ENCODE assay signal across 28 mouse cellular contexts in genomic region chr17:84483673-84484320, GRCm38 (mm10). TPM values are rescaled to one million over a fixed set of nuclear protein-coding genes. Genes with fewer than 3 reads are reported as not detected.
DNase-seq lines count a peak whose midpoint lies in the region; ATAC-seq and TF ChIP-seq lines count a peak whose summit lies in the region.
"Had no signal": no experiment of that assay in that cellular context is flagged by ENCODE, and none has a peak within 500 bp of the region (broad histone marks: within the 10 kb centered on the region; RNA-seq: fewer than 3 reads in every experiment).

No protein-coding gene starts in this region.

- H3K4me3 ChIP-seq in heart, embryonic 12.5 days: no peak overlapping the region
- no peak overlapping the region for H3K4me3 ChIP-seq in limb, embryonic 13.5 days
- H3K4me3 ChIP-seq in limb, embryonic 10.5 days: no peak overlapping the region
- H3K4me3 ChIP-seq in intestine, embryonic 15.5 days (replicated peaks): no peak overlapping the region
- H3K4me3 ChIP-seq in limb, embryonic 14.5 days (replicated peaks; ENCODE audit: low read length): no peak overlapping the region
- H3K4me3 ChIP-seq in midbrain, embryonic 11.5 days (ENCODE audit: low read depth, low read length): no peak overlapping the region
- H3K4me3 ChIP-seq: embryonic facial prominence, embryonic 10.5 days; embryonic facial prominence, embryonic 15.5 days; heart, embryonic 15.5 days; hindbrain, embryonic 13.5 days; liver, embryonic 12.5 days; midbrain, embryonic 10.5 days had no signal

- H3K27ac ChIP-seq in heart, embryonic 12.5 days (ENCODE audit: poor library complexity, severe bottlenecking): no peak overlapping the region
- no peak overlapping the region for H3K27ac ChIP-seq in limb, embryonic 13.5 days
- no peak overlapping the region for H3K27ac ChIP-seq in limb, embryonic 10.5 days
- H3K27ac ChIP-seq in intestine, embryonic 15.5 days: no peak overlapping the region
- no peak overlapping the region for H3K27ac ChIP-seq in limb, embryonic 14.5 days (replicated peaks; ENCODE audit: low read depth, low read length)
- H3K27ac ChIP-seq in midbrain, embryonic 11.5 days (ENCODE audit: low read depth, low read length): no peak overlapping the region
- H3K27ac ChIP-seq: embryonic facial prominence, embryonic 10.5 days; embryonic facial prominence, embryonic 15.5 days; heart, embryonic 15.5 days; hindbrain, embryonic 13.5 days; liver, embryonic 12.5 days; midbrain, embryonic 10.5 days had no signal

- no peak for TF ChIP-seq POLR2A in limb, embryonic 14.5 days (IDR thresholded peaks at IDR 0.05; ENCODE audit: borderline replicate concordance, extremely low read depth, insufficient read depth, insufficient read length)

- H3K36me3 ChIP-seq in heart, embryonic 12.5 days: no peaks in the 10 kb centered on the region
- H3K36me3 ChIP-seq in limb, embryonic 13.5 days: no peaks in the 10 kb centered on the region
- H3K36me3 ChIP-seq in limb, embryonic 10.5 days: no peaks in the 10 kb centered on the region
- H3K36me3 ChIP-seq in intestine, embryonic 15.5 days: no peaks in the 10 kb centered on the region
- H3K36me3 ChIP-seq in limb, embryonic 14.5 days (ENCODE audit: control insufficient read depth, insufficient read depth, low read length): no peaks in the 10 kb centered on the region
- H3K36me3 ChIP-seq in midbrain, embryonic 11.5 days (ENCODE audit: control insufficient read depth, insufficient read depth, low read length): no peaks in the 10 kb centered on the region
- H3K36me3 ChIP-seq: embryonic facial prominence, embryonic 10.5 days; embryonic facial prominence, embryonic 15.5 days; heart, embryonic 15.5 days; hindbrain, embryonic 13.5 days; liver, embryonic 12.5 days; midbrain, embryonic 10.5 days had no signal

- ATAC-seq in heart, embryonic 12.5 days (ENCODE audit: insufficient number of reproducible peaks, low FRiP score): no peak
- ATAC-seq in limb, embryonic 13.5 days (ENCODE audit: low FRiP score, low read depth): peak; percentile 54
- ATAC-seq in intestine, embryonic 15.5 days: peak; percentile 65; the same call in 1 of the 2 replicates
- peak; percentile 77 for ATAC-seq in limb, embryonic 14.5 days (ENCODE audit: low FRiP score, low read depth)
- no peak for ATAC-seq in midbrain, embryonic 11.5 days (ENCODE audit: low FRiP score)
- ATAC-seq: activated CD4-positive, CD25-positive, alpha-beta regulatory T cell, adult 4 months; forebrain, embryonic 14.5 days; liver, embryonic 12.5 days; liver, postnatal 0 days; midbrain, embryonic 16.5 days had no signal

- H3K9me3 ChIP-seq in heart, embryonic 12.5 days (replicated peaks): no peaks in the 10 kb centered on the region
- no peaks in the 10 kb centered on the region for H3K9me3 ChIP-seq in limb, embryonic 13.5 days
- H3K9me3 ChIP-seq in limb, embryonic 10.5 days (replicated peaks): no peaks in the 10 kb centered on the region
- no peaks in the 10 kb centered on the region for H3K9me3 ChIP-seq in intestine, embryonic 15.5 days
- H3K9me3 ChIP-seq in limb, embryonic 14.5 days (ENCODE audit: control insufficient read depth, low read length): no peaks in the 10 kb centered on the region
- H3K9me3 ChIP-seq in midbrain, embryonic 11.5 days (ENCODE audit: control insufficient read depth, low read length): no peaks in the 10 kb centered on the region
- H3K9me3 ChIP-seq: embryonic facial prominence, embryonic 10.5 days; embryonic facial prominence, embryonic 15.5 days; heart, embryonic 15.5 days; hindbrain, embryonic 13.5 days; liver, embryonic 12.5 days; midbrain, embryonic 10.5 days had no signal

- H3K4me1 ChIP-seq in heart, embryonic 12.5 days (replicated peaks): 0 out of 2 replicates have a peak, but pooled peaks cover 3% of the 10 kb centered on the region
- no peaks in the 10 kb centered on the region for H3K4me1 ChIP-seq in limb, embryonic 13.5 days
- peaks cover 4% of the 10 kb centered on the region; the same call in 1 of the 2 replicates for H3K4me1 ChIP-seq in limb, embryonic 10.5 days
- H3K4me1 ChIP-seq in intestine, embryonic 15.5 days (replicated peaks): no peaks in the 10 kb centered on the region
- H3K4me1 ChIP-seq in limb, embryonic 14.5 days (ENCODE audit: control insufficient read depth, insufficient read depth, low read length): no peaks in the 10 kb centered on the region
- peaks cover 4% of the 10 kb centered on the region; the same call in 1 of the 2 replicates for H3K4me1 ChIP-seq in midbrain, embryonic 11.5 days (ENCODE audit: control insufficient read depth, insufficient read depth, low read length)
- H3K4me1 ChIP-seq: embryonic facial prominence, embryonic 15.5 days; hindbrain, embryonic 13.5 days; liver, embryonic 12.5 days had no signal

- DNase-seq in heart, postnatal 4 days: peak; percentile 33
- no peak for DNase-seq in limb, embryonic 10.5 days (ENCODE audit: low spot score)
- DNase-seq in limb, embryonic 14.5 days (ENCODE audit: low spot score): peak; percentile 68
- DNase-seq in midbrain, embryonic 11.5 days (ENCODE audit: low spot score, missing footprints): no peak
- no peak for DNase-seq in left cerebral cortex, adult 18-20 months (ENCODE audit: low spot score in 2 of 2)
- DNase-seq: adrenal gland, adult 2 months; B cell, adult 2 months; cerebellum, adult 2 months; cerebellum, postnatal 14 days; heart, postnatal 36 days; kidney, adult 2 months; kidney, postnatal 25 days; liver, postnatal 0 days; right cerebral cortex, postnatal 25 days; thymus, postnatal 4 days had no signal

- H3K9ac ChIP-seq in heart, embryonic 12.5 days: no peak overlapping the region
- H3K9ac ChIP-seq in limb, embryonic 13.5 days: no peak overlapping the region
- no peak overlapping the region for H3K9ac ChIP-seq in intestine, embryonic 15.5 days
- no peak overlapping the region for H3K9ac ChIP-seq in limb, embryonic 14.5 days (ENCODE audit: low read depth, low read length, severe bottlenecking)
- no peak overlapping the region for H3K9ac ChIP-seq in midbrain, embryonic 11.5 days (ENCODE audit: low read length)
- H3K9ac ChIP-seq: embryonic facial prominence, embryonic 15.5 days; heart, embryonic 15.5 days; hindbrain, embryonic 13.5 days; liver, embryonic 12.5 days; liver, postnatal 0 days had no signal

- WGBS in heart, embryonic 12.5 days: 65% methylated on average over 6 of the region's 6 CpGs
- 54% methylated on average over 6 of the region's 6 CpGs for WGBS in limb, embryonic 13.5 days
- 84% methylated on average over 6 of the region's 6 CpGs for WGBS in limb, embryonic 10.5 days
- WGBS in intestine, embryonic 15.5 days: 50% methylated on average over 6 of the region's 6 CpGs
- WGBS in limb, embryonic 14.5 days: 38% methylated on average over 6 of the region's 6 CpGs
- WGBS in midbrain, embryonic 11.5 days: 86% methylated on average over 6 of the region's 6 CpGs

- no peaks in the 10 kb centered on the region for H3K27me3 ChIP-seq in heart, embryonic 12.5 days (replicated peaks)
- no peaks in the 10 kb centered on the region for H3K27me3 ChIP-seq in limb, embryonic 13.5 days
- H3K27me3 ChIP-seq in limb, embryonic 10.5 days (ENCODE audit: low read depth, poor library complexity, severe bottlenecking): no peaks in the 10 kb centered on the region
- no peaks in the 10 kb centered on the region for H3K27me3 ChIP-seq in intestine, embryonic 15.5 days (replicated peaks)
- no peaks in the 10 kb centered on the region for H3K27me3 ChIP-seq in limb, embryonic 14.5 days (ENCODE audit: control insufficient read depth, insufficient read depth, low read length)
- H3K27me3 ChIP-seq in midbrain, embryonic 11.5 days (ENCODE audit: control insufficient read depth, insufficient read depth, low read length): no peaks in the 10 kb centered on the region
- H3K27me3 ChIP-seq: embryonic facial prominence, embryonic 15.5 days; heart, embryonic 15.5 days; hindbrain, embryonic 13.5 days had no signal

- no peak overlapping the region for H3K4me2 ChIP-seq in heart, embryonic 12.5 days
- no peak overlapping the region for H3K4me2 ChIP-seq in limb, embryonic 13.5 days (replicated peaks)
- no peak overlapping the region for H3K4me2 ChIP-seq in intestine, embryonic 15.5 days (replicated peaks)
- H3K4me2 ChIP-seq in limb, embryonic 14.5 days (replicated peaks; ENCODE audit: low read depth, low read length, severe bottlenecking): no peak overlapping the region
- no peak overlapping the region for H3K4me2 ChIP-seq in midbrain, embryonic 11.5 days
- H3K4me2 ChIP-seq: embryonic facial prominence, embryonic 15.5 days; heart, embryonic 15.5 days; hindbrain, embryonic 13.5 days; liver, embryonic 12.5 days had no signal

RNA-seq across cellular contexts. Expression of gene Thada, which starts 17.8 kb away (rescaled TPM):
- total RNA-seq in heart, postnatal 4 days (2021): 10 to 100 TPM; 12.8 to 16.2 TPM
- polyA plus RNA-seq in heart, embryonic 12.5 days (2016; fragmentation: Nextera tagmentation; extraction: Ambion mirVana): 6.4 and 7.8 TPM in 2 replicates
- polyA plus RNA-seq in limb, embryonic 13.5 days (2015; fragmentation: Nextera tagmentation; extraction: Ambion mirVana): 8.2 and 9.1 TPM in 2 replicates
- 12.5 and 12.7 TPM in 2 replicates for polyA plus RNA-seq in limb, embryonic 10.5 days (2016; fragmentation: Nextera tagmentation; extraction: Ambion mirVana)
- polyA plus RNA-seq in intestine, embryonic 15.5 days (2015; fragmentation: Nextera tagmentation; extraction: Ambion mirVana): 6.3 and 6.9 TPM in 2 replicates
- 9.1 and 9.6 TPM in 2 replicates for polyA plus RNA-seq in limb, embryonic 14.5 days (2012; rRNA removed)
- polyA plus RNA-seq in limb, embryonic 14.5 days (2014; fragmentation: Nextera tagmentation; extraction: Ambion mirVana): 9.4 and 9.7 TPM in 2 replicates
- polyA plus RNA-seq in midbrain, embryonic 11.5 days (2014; fragmentation: Nextera tagmentation; extraction: Ambion mirVana): 7.6 and 8.7 TPM in 2 replicates
- total RNA-seq in left cerebral cortex, adult 18-20 months (2021): 10 to 100 TPM; 11.6 to 14.9 TPM

RNA-seq across cellular contexts. Expression of gene Plekhh2, which starts 27.9 kb away (rescaled TPM):
- 1 to 10 TPM; 6.3 to 6.4 TPM for total RNA-seq in heart, postnatal 4 days (2021)
- polyA plus RNA-seq in heart, embryonic 12.5 days (2016; fragmentation: Nextera tagmentation; extraction: Ambion mirVana): 3.3 and 3.6 TPM in 2 replicates
- polyA plus RNA-seq in limb, embryonic 13.5 days (2015; fragmentation: Nextera tagmentation; extraction: Ambion mirVana): 8.1 and 8.8 TPM in 2 replicates
- 3.9 and 5.0 TPM in 2 replicates for polyA plus RNA-seq in limb, embryonic 10.5 days (2016; fragmentation: Nextera tagmentation; extraction: Ambion mirVana)
- polyA plus RNA-seq in intestine, embryonic 15.5 days (2015; fragmentation: Nextera tagmentation; extraction: Ambion mirVana): 7.4 and 8.0 TPM in 2 replicates
- 24.5 TPM in 2 replicates for polyA plus RNA-seq in limb, embryonic 14.5 days (2012; rRNA removed)
- 12.6 and 12.8 TPM in 2 replicates for polyA plus RNA-seq in limb, embryonic 14.5 days (2014; fragmentation: Nextera tagmentation; extraction: Ambion mirVana)
- 2.8 and 3.1 TPM in 2 replicates for polyA plus RNA-seq in midbrain, embryonic 11.5 days (2014; fragmentation: Nextera tagmentation; extraction: Ambion mirVana)
- 1 to 10 TPM; 4.9 to 6.8 TPM for total RNA-seq in left cerebral cortex, adult 18-20 months (2021)
- total RNA-seq: neutrophil, adult 5-6 weeks had no signal

Comparison
In these comparisons a context has a peak if more than half of its experiments do, and no peak if none do; other contexts are left out.
1. DNase-seq: peak in heart, postnatal 4 days (single experiment) and limb, embryonic 14.5 days (single experiment); none in limb, embryonic 10.5 days (single experiment), midbrain, embryonic 11.5 days (single experiment) and left cerebral cortex, adult 18-20 months (0 of 2).
2. ATAC-seq: peak in limb, embryonic 13.5 days (single experiment), intestine, embryonic 15.5 days (single experiment) and limb, embryonic 14.5 days (single experiment); none in heart, embryonic 12.5 days (single experiment) and midbrain, embryonic 11.5 days (single experiment).